Mouse (Mus musculus): ENCODE measurements around the gene Olfr481. TPM values are rescaled to one million over a fixed set of nuclear protein-coding genes. Genes with fewer than 3 reads are reported as not detected.

Gene Olfr481
- polyA plus RNA-seq (2015; fragmentation: Nextera tagmentation; extraction: Ambion mirVana) = not detected in 2 replicates

- Histone ChIP-seq H3K4me1 (ENCODE audit: control insufficient read depth, insufficient read depth, low read depth, low read length) (no peaks in the 10 kb centered on the region), H3K9ac (ENCODE audit: low read depth, low read length) (no peak within 1 kb of the TSS), H3K4me3 (ENCODE audit: low read length) (no peak within 1 kb of the TSS), H3K27ac (ENCODE audit: low read depth, low read length) (no peak within 1 kb of the TSS), H3K9me3 (ENCODE audit: control insufficient read depth, low read length) (no peaks in the 10 kb centered on the region), H3K36me3 (ENCODE audit: control insufficient read depth, insufficient read depth, low read length) (no peaks in the 10 kb centered on the region), H3K27me3 (replicated peaks; ENCODE audit: control insufficient read depth, insufficient read depth, low read length) (no peaks in the 10 kb centered on the region), H3K4me2 (ENCODE audit: low read length) (no peak within 1 kb of the TSS)
- no peak for ATAC-seq
Observed at GRCm38 (mm10) chr7:108079555-108079954, at the start of gene Olfr481. Gene Olfr481, plus strand, starts transcription at chr7:108079855.

GRCm38 (mm10) chr7:108033889-108034288, 45.8 kb upstream of the Olfr481 start, which contains the start of gene Olfr478:
Gene Olfr478, minus strand, starts transcription at chr7:108033989.
- H3K4me1 ChIP-seq (ENCODE audit: control insufficient read depth, insufficient read depth, low read depth, low read length) = no peaks in the 10 kb centered on the region
- no peak within 1 kb of the TSS for H3K4me3 ChIP-seq (ENCODE audit: low read length)
- no peak within 1 kb of the TSS for H3K9ac ChIP-seq (ENCODE audit: low read depth, low read length)
- no peak for ATAC-seq
- 85% methylated on average over 3 of the region's 3 CpGs for WGBS
- no peak within 1 kb of the TSS for H3K4me2 ChIP-seq (ENCODE audit: low read length)
- H3K9me3 ChIP-seq (ENCODE audit: control insufficient read depth, low read length) = no peaks in the 10 kb centered on the region
- H3K27me3 ChIP-seq (replicated peaks; ENCODE audit: control insufficient read depth, insufficient read depth, low read length) = no peaks in the 10 kb centered on the region
- H3K36me3 ChIP-seq (ENCODE audit: control insufficient read depth, insufficient read depth, low read length) = no peaks in the 10 kb centered on the region
- no peak within 1 kb of the TSS for H3K27ac ChIP-seq (ENCODE audit: low read depth, low read length)

- Histone ChIP-seq H3K4me1 (ENCODE audit: control insufficient read depth, insufficient read depth, low read depth, low read length) (no peaks in the 10 kb centered on the region), H3K27me3 (replicated peaks; ENCODE audit: control insufficient read depth, insufficient read depth, low read length) (no peaks in the 10 kb centered on the region), H3K9ac (ENCODE audit: low read depth, low read length) (no peak within 1 kb of the TSS), H3K4me3 (ENCODE audit: low read length) (no peak within 1 kb of the TSS), H3K9me3 (ENCODE audit: control insufficient read depth, low read length) (no peaks in the 10 kb centered on the region), H3K27ac (ENCODE audit: low read depth, low read length) (no peak within 1 kb of the TSS), H3K36me3 (ENCODE audit: control insufficient read depth, insufficient read depth, low read length) (no peaks in the 10 kb centered on the region), H3K4me2 (ENCODE audit: low read length) (no peak within 1 kb of the TSS)
- ATAC-seq = no peak
- 92% methylated on average over 2 of the region's 2 CpGs for WGBS
Observed at GRCm38 (mm10) chr7:108050393-108050792, 29.3 kb upstream of the Olfr481 start, which contains the start of gene Olfr479. Gene Olfr479, plus strand, starts transcription at chr7:108050693.

- H3K4me2 ChIP-seq (ENCODE audit: low read length) = no peak within 1 kb of the TSS
- no peak within 1 kb of the TSS for H3K9ac ChIP-seq (ENCODE audit: low read depth, low read length)
- H3K4me3 ChIP-seq (ENCODE audit: low read length) = no peak within 1 kb of the TSS
- no peaks in the 10 kb centered on the region for H3K9me3 ChIP-seq (ENCODE audit: control insufficient read depth, low read length)
- H3K27me3 ChIP-seq (replicated peaks; ENCODE audit: control insufficient read depth, insufficient read depth, low read length) = no peaks in the 10 kb centered on the region
- 88% methylated on average over 1 of the region's 1 CpGs for WGBS
- no peak within 1 kb of the TSS for H3K27ac ChIP-seq (ENCODE audit: low read depth, low read length)
- ATAC-seq = no peak
- H3K4me1 ChIP-seq (ENCODE audit: control insufficient read depth, insufficient read depth, low read depth, low read length) = no peaks in the 10 kb centered on the region
- H3K36me3 ChIP-seq (ENCODE audit: control insufficient read depth, insufficient read depth, low read length) = no peaks in the 10 kb centered on the region
Observed at GRCm38 (mm10) chr7:108067246-108067645, 12.4 kb upstream of the Olfr481 start, which contains the start of gene Olfr480. Gene Olfr480, minus strand, starts transcription at chr7:108067346.

GRCm38 (mm10) chr7:108097486-108097885, 17.8 kb downstream of the Olfr481 start, which contains the start of gene Olfr482:
Gene Olfr482, minus strand, starts transcription at chr7:108097586.
- H3K27ac ChIP-seq (ENCODE audit: low read depth, low read length) = no peak within 1 kb of the TSS
- H3K4me2 ChIP-seq (ENCODE audit: low read length) = no peak within 1 kb of the TSS
- no peaks in the 10 kb centered on the region for H3K9me3 ChIP-seq (ENCODE audit: control insufficient read depth, low read length)
- ATAC-seq = no peak
- 77% methylated on average over 1 of the region's 1 CpGs for WGBS
- H3K9ac ChIP-seq (ENCODE audit: low read depth, low read length) = no peak within 1 kb of the TSS
- H3K4me1 ChIP-seq (ENCODE audit: control insufficient read depth, insufficient read depth, low read depth, low read length) = no peaks in the 10 kb centered on the region
- no peak within 1 kb of the TSS for H3K4me3 ChIP-seq (ENCODE audit: low read length)
- no peaks in the 10 kb centered on the region for H3K36me3 ChIP-seq (ENCODE audit: control insufficient read depth, insufficient read depth, low read length)
- no peaks in the 10 kb centered on the region for H3K27me3 ChIP-seq (replicated peaks; ENCODE audit: control insufficient read depth, insufficient read depth, low read length)

GRCm38 (mm10) chr7:108100549-108100948, 20.9 kb downstream of the Olfr481 start, which contains the start of gene Olfr483:
Gene Olfr483, plus strand, starts transcription at chr7:108100849.
- H3K9ac ChIP-seq (ENCODE audit: low read depth, low read length) = no peak within 1 kb of the TSS
- no peaks in the 10 kb centered on the region for H3K4me1 ChIP-seq (ENCODE audit: control insufficient read depth, insufficient read depth, low read depth, low read length)
- H3K9me3 ChIP-seq (ENCODE audit: control insufficient read depth, low read length) = no peaks in the 10 kb centered on the region
- H3K4me2 ChIP-seq (ENCODE audit: low read length) = no peak within 1 kb of the TSS
- H3K4me3 ChIP-seq (ENCODE audit: low read length) = no peak within 1 kb of the TSS
- no peaks in the 10 kb centered on the region for H3K27me3 ChIP-seq (replicated peaks; ENCODE audit: control insufficient read depth, insufficient read depth, low read length)
- H3K27ac ChIP-seq (ENCODE audit: low read depth, low read length) = no peak within 1 kb of the TSS
- no peak for ATAC-seq
- H3K36me3 ChIP-seq (ENCODE audit: control insufficient read depth, insufficient read depth, low read length) = no peaks in the 10 kb centered on the region
- 93% methylated on average over 1 of the region's 1 CpGs for WGBS

GRCm38 (mm10) chr7:108120681-108121080, 41.0 kb downstream of the Olfr481 start:
- no peak overlapping the region for H3K4me2 ChIP-seq (ENCODE audit: low read length)
- no peak overlapping the region for H3K4me3 ChIP-seq (ENCODE audit: low read length)
- no peaks in the 10 kb centered on the region for H3K36me3 ChIP-seq (ENCODE audit: control insufficient read depth, insufficient read depth, low read length)
- H3K27ac ChIP-seq (ENCODE audit: low read depth, low read length) = no peak overlapping the region
- H3K4me1 ChIP-seq (ENCODE audit: control insufficient read depth, insufficient read depth, low read depth, low read length) = no peaks in the 10 kb centered on the region
- H3K9me3 ChIP-seq (ENCODE audit: control insufficient read depth, low read length) = no peaks in the 10 kb centered on the region
- no peak for ATAC-seq
- no peak overlapping the region for H3K9ac ChIP-seq (ENCODE audit: low read depth, low read length)
- 14% methylated on average over 1 of the region's 1 CpGs for WGBS
- H3K27me3 ChIP-seq (replicated peaks; ENCODE audit: control insufficient read depth, insufficient read depth, low read length) = no peaks in the 10 kb centered on the region

- Histone ChIP-seq H3K4me1 (ENCODE audit: control insufficient read depth, insufficient read depth, low read depth, low read length) (no peaks in the 10 kb centered on the region), H3K27ac (ENCODE audit: low read depth, low read length) (no peak overlapping the region), H3K36me3 (ENCODE audit: control insufficient read depth, insufficient read depth, low read length) (no peaks in the 10 kb centered on the region), H3K9ac (ENCODE audit: low read depth, low read length) (no peak overlapping the region), H3K9me3 (ENCODE audit: control insufficient read depth, low read length) (no peaks in the 10 kb centered on the region), H3K4me3 (ENCODE audit: low read length) (no peak overlapping the region), H3K27me3 (replicated peaks; ENCODE audit: control insufficient read depth, insufficient read depth, low read length) (no peaks in the 10 kb centered on the region), H3K4me2 (ENCODE audit: low read length) (no peak overlapping the region)
- WGBS = 68% methylated on average over 1 of the region's 1 CpGs
- ATAC-seq = no peak
Observed at GRCm38 (mm10) chr7:108121416-108121815, 41.8 kb downstream of the Olfr481 start.

GRCm38 (mm10) chr7:108127349-108127748, 47.7 kb downstream of the Olfr481 start, which contains the start of gene Olfr484:
Gene Olfr484, minus strand, starts transcription at chr7:108127449.
- no peak within 1 kb of the TSS for H3K4me3 ChIP-seq (ENCODE audit: low read length)
- no peaks in the 10 kb centered on the region for H3K4me1 ChIP-seq (ENCODE audit: control insufficient read depth, insufficient read depth, low read depth, low read length)
- no peaks in the 10 kb centered on the region for H3K9me3 ChIP-seq (ENCODE audit: control insufficient read depth, low read length)
- H3K9ac ChIP-seq (ENCODE audit: low read depth, low read length) = no peak within 1 kb of the TSS
- no peak for ATAC-seq
- H3K27me3 ChIP-seq (replicated peaks; ENCODE audit: control insufficient read depth, insufficient read depth, low read length) = no peaks in the 10 kb centered on the region
- H3K27ac ChIP-seq (ENCODE audit: low read depth, low read length) = no peak within 1 kb of the TSS
- H3K36me3 ChIP-seq (ENCODE audit: control insufficient read depth, insufficient read depth, low read length) = no peaks in the 10 kb centered on the region
- no peak within 1 kb of the TSS for H3K4me2 ChIP-seq (ENCODE audit: low read length)

All from hindbrain, embryonic 16.5 days (tissue).